Mouse (Mus musculus) stomach, embryonic 15.5 days (tissue): ENCODE results near the gene Cks1brt. TPM values are rescaled to one million over a fixed set of nuclear protein-coding genes. Genes with fewer than 3 reads are reported as not detected.
"Not testable (repeated sequence)": the region's sequence is repeated elsewhere in the genome, so short reads cannot be mapped to it uniquely, and the experiment has no call there.

Experiments used
- ATAC-seq: fragments of 200-750 bp; cut with Nextera tagmentation; 2 replicates; pipeline ENCODE4 v1.8.0; 2017; ENCODE audit warnings: low read depth, moderate number of reproducible peaks, moderate TSS enrichment; ENCODE audit not compliant: insufficient read depth, low FRiP score
- H3K27ac ChIP-seq: fragments of 300-500 bp; sonication (generic); 2 replicates; pipeline ENCODE4 v1.5.1; 2015; ENCODE audit warnings: mild to moderate bottlenecking, inconsistent platforms
- H3K27me3 ChIP-seq: fragments of 300-500 bp; sonication (generic); replicated peaks from 2 replicates; pipeline ENCODE4 v1.6.1; 2015; ENCODE audit warnings: inconsistent platforms
- H3K36me3 ChIP-seq: fragments of 300-500 bp; sonication (generic); 2 replicates; pipeline ENCODE4 v1.6.1; 2015; ENCODE audit warnings: inconsistent platforms
- H3K4me1 ChIP-seq: fragments of 300-500 bp; sonication (generic); 2 replicates; pipeline ENCODE4 v1.6.1; 2015; ENCODE audit warnings: inconsistent platforms
- H3K4me2 ChIP-seq: fragments of 300-500 bp; sonication (generic); 2 replicates; pipeline ENCODE4 v1.6.1; 2015; ENCODE audit warnings: mild to moderate bottlenecking, inconsistent platforms
- H3K4me3 ChIP-seq: fragments of 300-500 bp; sonication (generic); replicated peaks from 2 replicates; pipeline ENCODE4 v1.5.1; 2015; ENCODE audit warnings: inconsistent platforms
- H3K9ac ChIP-seq: fragments of 300-500 bp; sonication (generic); 2 replicates; pipeline ENCODE4 v1.6.1; 2015; ENCODE audit warnings: inconsistent platforms
- H3K9me3 ChIP-seq: fragments of 300-500 bp; sonication (generic); 2 replicates; pipeline ENCODE4 v1.6.1; 2016; ENCODE audit warnings: inconsistent platforms
- WGBS: fragments of 180-500 bp; shearing (Covaris S2); methylation state at CpG from one replicate; pipeline ENCODE4 v1.1.7; 2015; 5-methylcytosine and 5-hydroxymethylcytosine counted together
- polyA plus RNA-seq: library from polyadenylated mRNA; unstranded; fragments of >200 nt; fragmentation: Nextera tagmentation; extraction: Ambion mirVana; gene quantifications from 2 replicates; pipeline ENCODE4 v1.2.1, GENCODE M21; 2015

The Cks1brt gene
- not detected in 2 replicates for polyA plus RNA-seq

- ATAC-seq = no peak
- 78% methylated on average over 3 of the region's 3 CpGs for WGBS
- Histone ChIP-seq H3K4me3 (no peak within 1 kb of the TSS), H3K4me2 (no peak within 1 kb of the TSS), H3K9ac (no peak within 1 kb of the TSS), H3K4me1 (no peaks in the 10 kb centered on the region), H3K36me3 (no peaks in the 10 kb centered on the region), H3K27ac (no peak within 1 kb of the TSS), H3K9me3 (peaks cover 4% of the 10 kb centered on the region; the same call in 1 of the 2 replicates), H3K27me3 (no peaks in the 10 kb centered on the region)
These were observed at the start of gene Cks1brt for GRCm38 (mm10) chr8:85151624-85152023. TSS of gene Cks1brt (plus strand) at chr8:85151924.

- Histone ChIP-seq H3K27me3 (no peaks in the 10 kb centered on the region), H3K4me2 (no peak overlapping the region), H3K36me3 (peaks cover 29% of the 10 kb centered on the region), H3K9ac (no peak overlapping the region), H3K4me1 (no peaks in the 10 kb centered on the region), H3K4me3 (no peak overlapping the region), H3K9me3 (no peaks in the 10 kb centered on the region), H3K27ac (no peak overlapping the region)
- WGBS = 90% methylated on average over 10 of the region's 10 CpGs
- ATAC-seq = no peak
These were observed 38.5 kb upstream of the Cks1brt start for GRCm38 (mm10) chr8:85113241-85113640.

- H3K4me2 ChIP-seq = no peak overlapping the region
- H3K36me3 ChIP-seq = peaks cover 17% of the 10 kb centered on the region; the same call in 1 of the 2 replicates
- no peak for ATAC-seq
- H3K27me3 ChIP-seq = no peaks in the 10 kb centered on the region
- no peaks in the 10 kb centered on the region for H3K4me1 ChIP-seq
- H3K9ac ChIP-seq = no peak overlapping the region
- H3K4me3 ChIP-seq = no peak overlapping the region
- H3K27ac ChIP-seq = no peak overlapping the region
- WGBS = 81% methylated on average over 4 of the region's 4 CpGs
- H3K9me3 ChIP-seq = no peaks in the 10 kb centered on the region
These were observed 36.2 kb upstream of the Cks1brt start for GRCm38 (mm10) chr8:85115501-85115900.

- 0 out of 2 replicates have a peak, but pooled peaks cover 3% of the 10 kb centered on the region for H3K36me3 ChIP-seq
- no peaks in the 10 kb centered on the region for H3K27me3 ChIP-seq
- no peaks in the 10 kb centered on the region for H3K9me3 ChIP-seq
- 61% methylated on average over 7 of the region's 7 CpGs for WGBS
- ATAC-seq = no peak
- no peak overlapping the region for H3K4me3 ChIP-seq
- no peak overlapping the region for H3K27ac ChIP-seq
- H3K4me2 ChIP-seq = no peak overlapping the region
- H3K9ac ChIP-seq = no peak overlapping the region
- no peaks in the 10 kb centered on the region for H3K4me1 ChIP-seq
These were observed 34.7 kb upstream of the Cks1brt start for GRCm38 (mm10) chr8:85116984-85117383.

GRCm38 (mm10) chr8:85119052-85119981 lies 32.4 kb upstream of the Cks1brt start:
- ATAC-seq = peak; percentile 91
- Histone ChIP-seq H3K27ac (peak overlapping the region; percentile 60), H3K27me3 (no peaks in the 10 kb centered on the region), H3K36me3 (0 out of 2 replicates have a peak, but pooled peaks cover 3% of the 10 kb centered on the region), H3K4me1 (no peaks in the 10 kb centered on the region), H3K4me3 (peak overlapping the region; percentile 61), H3K9ac (peak overlapping the region; percentile 50), H3K9me3 (no peaks in the 10 kb centered on the region), H3K4me2 (peak overlapping the region; percentile 79)
- WGBS = 6% methylated on average over 37 of the region's 37 CpGs

GRCm38 (mm10) chr8:85120251-85120650 lies 31.5 kb upstream of the Cks1brt start:
- H3K36me3 ChIP-seq, H3K9ac ChIP-seq, H3K4me3 ChIP-seq, H3K4me1 ChIP-seq, ATAC-seq, H3K27ac ChIP-seq, H3K27me3 ChIP-seq, H3K4me2 ChIP-seq, H3K9me3 ChIP-seq: not testable (repeated sequence)
- 71% methylated on average over 5 of the region's 5 CpGs for WGBS

GRCm38 (mm10) chr8:85122995-85123394 lies 28.7 kb upstream of the Cks1brt start, which contains the start of gene Zfp791:
TSS of gene Zfp791 (minus strand) at chr8:85123095.
- Histone ChIP-seq H3K27ac (no peak within 1 kb of the TSS), H3K4me1 (no peaks in the 10 kb centered on the region), H3K36me3 (no peaks in the 10 kb centered on the region), H3K9ac (no peak within 1 kb of the TSS), H3K4me2 (no peak within 1 kb of the TSS), H3K4me3 (no peak within 1 kb of the TSS), H3K9me3 (no peaks in the 10 kb centered on the region), H3K27me3 (no peaks in the 10 kb centered on the region)
- ATAC-seq = no peak
- 73% methylated on average over 3 of the region's 3 CpGs for WGBS

GRCm38 (mm10) chr8:85123691-85124090 lies 28.0 kb upstream of the Cks1brt start:
- Histone ChIP-seq H3K4me3 (no peak overlapping the region), H3K9me3 (no peaks in the 10 kb centered on the region), H3K4me1 (no peaks in the 10 kb centered on the region), H3K4me2 (no peak overlapping the region), H3K27me3 (no peaks in the 10 kb centered on the region), H3K9ac (no peak overlapping the region), H3K36me3 (no peaks in the 10 kb centered on the region), H3K27ac (no peak overlapping the region)
- ATAC-seq = no peak
- 85% methylated on average over 8 of the region's 8 CpGs for WGBS

- Histone ChIP-seq H3K27me3 (no peaks in the 10 kb centered on the region), H3K36me3 (no peaks in the 10 kb centered on the region), H3K4me3 (no peak overlapping the region), H3K4me1 (no peaks in the 10 kb centered on the region), H3K4me2 (no peak overlapping the region), H3K9ac (no peak overlapping the region), H3K27ac (no peak overlapping the region), H3K9me3 (no peaks in the 10 kb centered on the region)
- 83% methylated on average over 1 of the region's 1 CpGs for WGBS
- no peak for ATAC-seq
These were observed 19.4 kb upstream of the Cks1brt start for GRCm38 (mm10) chr8:85132335-85132734.

GRCm38 (mm10) chr8:85135690-85136089 lies 16.0 kb upstream of the Cks1brt start:
- not testable (repeated sequence) for H3K27me3 ChIP-seq, H3K27ac ChIP-seq, H3K4me3 ChIP-seq, H3K9me3 ChIP-seq, H3K36me3 ChIP-seq, H3K4me1 ChIP-seq, H3K9ac ChIP-seq, ATAC-seq, H3K4me2 ChIP-seq
- 93% methylated on average over 2 of the region's 2 CpGs for WGBS

- Histone ChIP-seq H3K4me1 (no peaks in the 10 kb centered on the region), H3K27me3 (no peaks in the 10 kb centered on the region), H3K27ac (no peak overlapping the region), H3K9ac (no peak overlapping the region), H3K9me3 (no peaks in the 10 kb centered on the region; the same call in 1 of the 2 replicates), H3K4me3 (no peak overlapping the region), H3K36me3 (no peaks in the 10 kb centered on the region), H3K4me2 (no peak overlapping the region)
- WGBS = 89% methylated on average over 4 of the region's 4 CpGs
- ATAC-seq = no peak
These were observed 9.2 kb upstream of the Cks1brt start for GRCm38 (mm10) chr8:85142516-85142915.

- Histone ChIP-seq H3K9ac (no peak overlapping the region), H3K27ac (no peak overlapping the region), H3K4me3 (no peak overlapping the region), H3K9me3 (no peaks in the 10 kb centered on the region), H3K27me3 (no peaks in the 10 kb centered on the region), H3K4me2 (no peak overlapping the region), H3K4me1 (no peaks in the 10 kb centered on the region), H3K36me3 (no peaks in the 10 kb centered on the region)
- ATAC-seq = no peak
- WGBS = 23% methylated on average over 14 of the region's 14 CpGs
These were observed 19.6 kb downstream of the Cks1brt start for GRCm38 (mm10) chr8:85171291-85171690.
